Mouse (Mus musculus): ENCODE results near the gene Fbxo4. TPM values are rescaled to one million over a fixed set of nuclear protein-coding genes. Genes with fewer than 3 reads are reported as not detected.

Fbxo4 gene
- polyA plus RNA-seq, 2 experiments = 2.0 to 2.8 TPM

DNA sequence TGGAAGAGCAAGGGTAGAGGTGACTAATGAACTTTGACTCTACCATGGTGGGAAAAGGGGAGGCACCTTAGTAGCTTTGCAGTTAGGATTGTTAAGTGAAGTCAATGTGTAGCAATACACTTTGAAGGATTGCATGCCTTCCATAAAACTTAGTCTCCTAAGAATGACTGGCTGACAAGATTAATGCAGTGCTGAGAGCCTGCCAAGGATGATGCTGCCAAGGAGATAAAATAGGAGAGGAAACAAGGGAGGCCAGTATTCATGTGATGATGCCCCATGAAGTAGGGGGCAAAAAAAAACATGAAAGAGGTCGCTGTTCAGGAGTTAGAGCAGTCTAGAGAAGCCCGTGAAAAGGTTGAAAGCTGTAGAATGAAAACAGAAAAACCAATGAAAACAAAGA is 5.5 kb upstream of the Fbxo4 start:
- DNase-seq (ENCODE audit: low read depth in 3 of 3, low spot score in 3 of 3) (no peak), ATAC-seq (ENCODE audit: insufficient read depth) (no peak)
- H3K9ac ChIP-seq (replicated peaks) = no peak overlapping the region
- peaks cover 2 to 3% of the 10 kb centered on the region in 2 experiments; a peak in 3 of 4 replicates for H3K4me1 ChIP-seq (replicated peaks; ENCODE audit: control insufficient read depth in 2 of 2, insufficient read depth in 2 of 2, low read length in 1 of 2)
- no peak overlapping the region for H3K4me2 ChIP-seq (ENCODE audit: low read depth)
- H3K36me3 ChIP-seq (replicated peaks; ENCODE audit: control insufficient read depth, insufficient read depth, low read depth) = peaks cover 6% of the 10 kb centered on the region
- no peaks in the 10 kb centered on the region for H3K9me3 ChIP-seq (ENCODE audit: control insufficient read depth, low read length)
- H3K27ac ChIP-seq = no peak overlapping the region
- no peaks in the 10 kb centered on the region for H3K27me3 ChIP-seq (ENCODE audit: control insufficient read depth, insufficient read depth, low read length)
- 67% methylated on average over 2 of the region's 2 CpGs for WGBS (ENCODE audit: insufficient replicate concordance)
- no peak overlapping the region for H3K4me3 ChIP-seq (ENCODE audit: insufficient read depth in 1 of 2, low read depth in 2 of 2, low read length in 2 of 2)
- no peak for TF ChIP-seq CTCF (IDR thresholded peaks at IDR 0.05; ENCODE audit: low read depth)
- no peak for TF ChIP-seq EP300 (IDR thresholded peaks at IDR 0.05; ENCODE audit: low read depth)

DNA sequence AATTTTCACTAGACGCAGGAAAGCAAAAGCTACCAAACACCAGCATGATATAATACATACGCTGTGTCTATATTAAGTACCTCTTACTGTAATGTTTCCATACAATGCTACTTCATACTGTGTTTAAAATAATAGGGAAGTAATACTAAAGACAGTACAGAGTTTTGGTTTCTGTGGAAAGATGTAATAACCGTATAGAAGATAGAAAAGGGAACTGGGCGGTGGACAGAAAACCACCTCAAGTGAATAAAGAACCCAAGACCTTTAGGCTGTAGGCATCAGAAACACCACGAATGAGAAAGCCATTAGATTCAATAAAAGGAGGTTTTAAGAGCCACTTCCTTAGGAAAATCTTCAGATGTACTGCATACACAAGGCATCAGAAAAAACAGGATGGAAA is 3.4 kb upstream of the Fbxo4 start:
- Histone ChIP-seq H3K4me3 (ENCODE audit: insufficient read depth in 1 of 2, low read depth in 2 of 2, low read length in 2 of 2) (no peak overlapping the region), H3K4me1 (replicated peaks; ENCODE audit: control insufficient read depth in 2 of 2, insufficient read depth in 2 of 2, low read length in 1 of 2) (peaks cover 3 to 7% of the 10 kb centered on the region in 2 experiments; a peak in 3 of 4 replicates), H3K9me3 (ENCODE audit: control insufficient read depth, low read length) (no peaks in the 10 kb centered on the region), H3K9ac (replicated peaks) (no peak overlapping the region), H3K36me3 (replicated peaks; ENCODE audit: control insufficient read depth, insufficient read depth, low read depth) (peaks cover 6% of the 10 kb centered on the region), H3K27ac (no peak overlapping the region), H3K4me2 (ENCODE audit: low read depth) (no peak overlapping the region), H3K27me3 (ENCODE audit: control insufficient read depth, insufficient read depth, low read length) (no peaks in the 10 kb centered on the region)
- no peak for TF ChIP-seq EP300 (IDR thresholded peaks at IDR 0.05; ENCODE audit: low read depth)
- ATAC-seq (ENCODE audit: insufficient read depth) = no peak
- no peak for DNase-seq (ENCODE audit: low read depth in 3 of 3, low spot score in 3 of 3)
- WGBS (ENCODE audit: insufficient replicate concordance) = 63% methylated on average over 5 of the region's 5 CpGs

DNA sequence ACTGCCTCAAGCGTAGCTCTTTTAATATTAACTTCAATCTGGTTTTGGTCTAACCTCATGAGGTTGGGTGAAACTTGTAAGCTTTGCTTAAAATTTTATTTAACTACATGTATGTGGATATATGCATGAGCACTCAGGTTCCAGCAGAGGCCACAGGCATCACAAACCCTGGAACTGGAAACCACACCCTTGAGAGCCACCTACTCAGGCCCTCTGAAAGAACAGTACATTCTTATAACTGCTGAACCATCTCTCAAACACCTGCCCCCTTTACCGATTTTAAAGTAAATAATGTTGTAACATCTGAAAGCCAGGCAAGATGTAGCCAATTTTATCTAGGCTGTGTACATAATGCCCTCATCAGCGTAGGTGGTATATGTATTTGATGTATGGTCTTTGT is 498 bp upstream of the Fbxo4 start:
- no peaks in the 10 kb centered on the region; the same call in none of the 2 replicates for H3K36me3 ChIP-seq (replicated peaks; ENCODE audit: control insufficient read depth, insufficient read depth, low read depth)
- no peak for TF ChIP-seq EP300 (IDR thresholded peaks at IDR 0.05; ENCODE audit: low read depth)
- TF ChIP-seq CTCF (IDR thresholded peaks at IDR 0.05; ENCODE audit: low read depth) = no peak
- H3K27me3 ChIP-seq (ENCODE audit: control insufficient read depth, insufficient read depth, low read length) = no peaks in the 10 kb centered on the region
- no peak overlapping the region for H3K27ac ChIP-seq
- ATAC-seq (ENCODE audit: insufficient read depth) (peak; percentile 40), DNase-seq (ENCODE audit: low read depth in 3 of 3, low spot score in 3 of 3) (no peak)
- H3K4me2 ChIP-seq (ENCODE audit: low read depth) = peak overlapping the region; percentile 79
- no peaks in the 10 kb centered on the region for H3K9me3 ChIP-seq (ENCODE audit: control insufficient read depth, low read length)
- 64% methylated on average over 3 of the region's 3 CpGs for WGBS (ENCODE audit: insufficient replicate concordance)
- peaks cover 3 to 7% of the 10 kb centered on the region in 2 experiments; a peak in 3 of 4 replicates for H3K4me1 ChIP-seq (replicated peaks; ENCODE audit: control insufficient read depth in 2 of 2, insufficient read depth in 2 of 2, low read length in 1 of 2)
- peak overlapping the region in 1 of 2 experiments; percentile 65; a peak in 1 of 4 replicates for H3K4me3 ChIP-seq (ENCODE audit: insufficient read depth in 1 of 2, low read depth in 2 of 2, low read length in 2 of 2)
- no peak overlapping the region for H3K9ac ChIP-seq (replicated peaks)

DNA sequence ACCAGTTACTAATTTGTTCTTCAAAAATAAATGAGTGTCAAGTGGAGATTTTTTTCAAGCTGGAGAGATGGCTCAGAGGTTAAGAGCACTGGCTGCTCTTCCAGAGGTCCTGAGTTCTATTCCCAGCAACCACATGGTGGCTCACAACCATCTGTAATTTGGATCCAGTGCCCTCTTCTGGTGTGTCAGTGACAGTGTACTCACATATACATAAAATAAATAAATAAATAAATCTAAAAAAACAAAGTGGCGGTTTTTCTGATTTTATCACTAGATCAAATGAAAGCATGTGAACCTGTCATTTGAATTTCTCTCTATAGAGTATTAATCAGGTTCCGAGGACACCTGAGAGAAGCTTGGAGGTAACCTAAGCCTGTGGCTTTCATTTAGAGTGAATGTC is 1.1 kb downstream of the Fbxo4 start:
- H3K4me3 ChIP-seq (ENCODE audit: insufficient read depth in 1 of 2, low read depth in 2 of 2, low read length in 2 of 2) = no peak overlapping the region
- H3K9me3 ChIP-seq (ENCODE audit: control insufficient read depth, low read length) = no peaks in the 10 kb centered on the region
- 73% methylated on average over 2 of the region's 2 CpGs for WGBS (ENCODE audit: insufficient replicate concordance)
- no peak overlapping the region for H3K27ac ChIP-seq
- H3K4me2 ChIP-seq (ENCODE audit: low read depth) = peak overlapping the region; percentile 79
- H3K36me3 ChIP-seq (replicated peaks; ENCODE audit: control insufficient read depth, insufficient read depth, low read depth) = no peaks in the 10 kb centered on the region; the same call in 1 of the 2 replicates
- H3K27me3 ChIP-seq (ENCODE audit: control insufficient read depth, insufficient read depth, low read length) = no peaks in the 10 kb centered on the region
- DNase-seq (ENCODE audit: low read depth in 3 of 3, low spot score in 3 of 3) (no peak), ATAC-seq (ENCODE audit: insufficient read depth) (no peak)
- no peak overlapping the region for H3K9ac ChIP-seq (replicated peaks)
- peaks cover 3 to 7% of the 10 kb centered on the region in 2 experiments; a peak in 3 of 4 replicates for H3K4me1 ChIP-seq (replicated peaks; ENCODE audit: control insufficient read depth in 2 of 2, insufficient read depth in 2 of 2, low read length in 1 of 2)
- TF ChIP-seq EP300 (IDR thresholded peaks at IDR 0.05; ENCODE audit: low read depth) (no peak), CTCF (IDR thresholded peaks at IDR 0.05; ENCODE audit: low read depth) (0 out of 2 replicates have a peak, but pooled peaks have one; percentile 11)

DNA sequence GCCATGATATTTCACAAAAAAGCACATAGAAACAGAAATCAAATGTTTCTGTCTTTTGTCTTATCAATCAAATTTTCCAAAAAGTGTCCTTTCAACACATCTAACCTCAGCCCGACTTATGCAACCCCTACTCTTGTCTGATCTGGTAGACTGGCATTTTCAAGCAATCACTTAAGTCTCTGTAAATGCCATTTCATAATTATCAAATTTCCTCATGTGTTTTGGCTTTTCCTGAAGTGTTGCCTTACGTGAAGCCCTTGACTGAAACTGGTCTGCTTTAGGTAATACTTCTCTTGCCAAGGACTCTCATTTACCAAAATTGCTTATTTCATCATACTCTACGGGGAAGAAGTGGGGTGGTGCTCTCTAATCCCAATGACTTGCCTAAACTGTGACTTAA is 6.1 kb downstream of the Fbxo4 start:
- ATAC-seq (ENCODE audit: insufficient read depth) = no peak
- Histone ChIP-seq H3K9ac (replicated peaks) (no peak overlapping the region), H3K4me2 (ENCODE audit: low read depth) (no peak overlapping the region), H3K27me3 (ENCODE audit: control insufficient read depth, insufficient read depth, low read length) (no peaks in the 10 kb centered on the region), H3K4me1 (replicated peaks; ENCODE audit: control insufficient read depth in 2 of 2, insufficient read depth in 2 of 2, low read length in 1 of 2) (no peaks in the 10 kb centered on the region), H3K4me3 (ENCODE audit: insufficient read depth in 1 of 2, low read depth in 2 of 2, low read length in 2 of 2) (no peak overlapping the region), H3K27ac (no peak overlapping the region), H3K9me3 (ENCODE audit: control insufficient read depth, low read length) (no peaks in the 10 kb centered on the region), H3K36me3 (replicated peaks; ENCODE audit: control insufficient read depth, insufficient read depth, low read depth) (no peaks in the 10 kb centered on the region)
- no peak for TF ChIP-seq CTCF (IDR thresholded peaks at IDR 0.05; ENCODE audit: low read depth)
- TF ChIP-seq EP300 (IDR thresholded peaks at IDR 0.05; ENCODE audit: low read depth) = no peak
- 60% methylated on average over 3 of the region's 3 CpGs for WGBS (ENCODE audit: insufficient replicate concordance)
- DNase-seq (ENCODE audit: low read depth in 3 of 3, low spot score in 3 of 3) = no peak

Data from liver, embryonic 14.5 days (tissue).